ENCODE assay signal across 9 mouse cellular contexts in the genomic region with DNA sequence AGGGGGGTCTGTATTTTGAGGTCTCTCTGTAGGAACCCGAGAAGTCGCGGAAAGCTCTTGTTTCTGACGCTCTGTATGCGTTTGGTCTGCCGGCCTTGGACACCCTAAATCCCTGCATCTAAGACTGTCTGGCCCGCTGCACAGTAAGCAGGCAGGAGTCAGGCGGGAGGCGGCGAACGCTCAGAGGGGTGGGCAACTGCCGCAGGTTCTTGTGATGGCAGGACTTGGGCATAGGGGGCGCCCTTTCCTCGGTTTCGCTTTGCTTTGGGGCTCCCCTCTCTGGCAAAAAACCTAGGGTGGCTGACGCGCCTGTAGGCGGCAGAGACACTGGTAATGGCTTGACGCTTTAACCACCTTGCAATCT. TPM values are rescaled to one million over a fixed set of nuclear protein-coding genes. Genes with fewer than 3 reads are reported as not detected.
DNase-seq lines count a peak whose midpoint lies in the region; ATAC-seq lines count a peak whose summit lies in the region.
"Had no signal": no experiment of that assay in that cellular context is flagged by ENCODE, and none has a peak within 500 bp of the region (broad histone marks: within the 10 kb centered on the region; RNA-seq: fewer than 3 reads in every experiment).

No protein-coding gene starts in this region.

- H3K4me2 ChIP-seq in neural tube, embryonic 14.5 days (ENCODE audit: low read depth, low read length) = peak overlapping the region; percentile 59

- no peaks in the 10 kb centered on the region; the same call in 1 of the 2 replicates for H3K4me1 ChIP-seq in neural tube, embryonic 14.5 days (ENCODE audit: control insufficient read depth, insufficient read depth, low read length)

- H3K4me3 ChIP-seq in neural tube, embryonic 14.5 days (ENCODE audit: low read depth, low read length) = peak overlapping the region; percentile 46

- 13% methylated on average over 19 of the region's 19 CpGs for WGBS in neural tube, embryonic 14.5 days

- DNase-seq in ES-CJ7 (ENCODE audit: low read depth, low spot score) = peak; percentile 41
- peak; percentile 87 for DNase-seq in cerebellum, adult 9-10 months
- peak; percentile 66 to 75 for DNase-seq in frontal cortex, postnatal 10 days (ENCODE audit: low spot score in 2 of 2)
- DNase-seq in layer of hippocampus, adult 9-10 months (ENCODE audit: low spot score) = peak; percentile 32
- peak; percentile 69 to 75 for DNase-seq in lung, adult 18-20 months
- peak; percentile 29 to 39 for DNase-seq in thymus, postnatal 36 days

- no peaks in the 10 kb centered on the region for H3K27me3 ChIP-seq in neural tube, embryonic 14.5 days (ENCODE audit: control insufficient read depth, insufficient read depth, low read length)
- H3K27me3 ChIP-seq: CH12.LX had no signal

- peak; percentile 39 to 69 for ATAC-seq in hematopoietic stem cell, adult 5-6 weeks (replicated peaks in 1 of 2; ENCODE audit: insufficient read depth in 1 of 2, low FRiP score in 2 of 2, low TSS enrichment in 1 of 2, low read depth in 1 of 2, poor library complexity in 2 of 2, severe bottlenecking in 2 of 2)
- ATAC-seq in neural tube, embryonic 14.5 days (ENCODE audit: low read depth) = peak; percentile 64

- H3K9ac ChIP-seq in neural tube, embryonic 14.5 days (replicated peaks; ENCODE audit: low read depth, low read length) = peak overlapping the region; percentile 59

- no peaks in the 10 kb centered on the region for H3K36me3 ChIP-seq in neural tube, embryonic 14.5 days (ENCODE audit: control insufficient read depth, insufficient read depth, low read length)

- H3K27ac ChIP-seq in neural tube, embryonic 14.5 days (ENCODE audit: low read depth, low read length) = peak overlapping the region; percentile 75; the same call in 1 of the 2 replicates

- H3K9me3 ChIP-seq in neural tube, embryonic 14.5 days (ENCODE audit: control insufficient read depth, low read length) = no peaks in the 10 kb centered on the region

RNA-seq across cellular contexts. Expression of gene Mamld1, which starts 2.0 kb away (rescaled TPM):
- 0.25 and 0.74 TPM in 2 replicates for total RNA-seq in hematopoietic stem cell, adult 5-6 weeks (2017)
- polyA plus RNA-seq in neural tube, embryonic 14.5 days (2014; fragmentation: Nextera tagmentation; extraction: Ambion mirVana) = 9.8 and 9.9 TPM in 2 replicates
- total RNA-seq: CH12.LX had no signal

Comparison
In these comparisons a context has a peak if more than half of its experiments do, and no peak if none do; other contexts are left out.
1. Peak in every context shown above with its lines: DNase-seq, ATAC-seq, H3K4me3 ChIP-seq and H3K27ac ChIP-seq.
2. DNase-seq: peak in every context shown above with its lines; median percentile 87 in cerebellum, adult 9-10 months; 72 in lung, adult 18-20 months; 70 in frontal cortex, postnatal 10 days; 41 in ES-CJ7; 34 in thymus, postnatal 36 days; 32 in layer of hippocampus, adult 9-10 months.